Mouse (Mus musculus) bone marrow macrophage, adult 2 months (primary cell): ENCODE measurements around the gene Fitm2.

Experiments used
- CTCF ChIP-seq: IDR thresholded peaks from 2 replicates; pipeline ENCODE4 v1.5.1; 2012; ENCODE audit warnings: low read depth, mild to moderate bottlenecking, low read length, moderate library complexity
- POLR2A ChIP-seq: IDR thresholded peaks from 2 replicates; pipeline ENCODE4 v1.6.1; 2012; ENCODE audit warnings: mild to moderate bottlenecking, low read depth, low read length, borderline replicate concordance

GRCm38 (mm10) chr2:163452738-163453137, 19.7 kb downstream of the Fitm2 start:
- TF ChIP-seq CTCF (no peak), POLR2A (no peak)
